Mouse (Mus musculus): ENCODE data around the gene Scamp1.
A peak's percentile ranks its signal among the peaks of the same experiment; 100 is the strongest.

The Scamp1 gene

GRCm38 (mm10) chr13:94177148-94177547 lies 108.5 kb downstream of the Scamp1 start:
- no peak for DNase-seq (ENCODE audit: low read depth)

GRCm38 (mm10) chr13:94175379-94176050 lies 110.1 kb downstream of the Scamp1 start:
- DNase-seq (ENCODE audit: low read depth), result no peak

- no peak for DNase-seq (ENCODE audit: low read depth)
Observed at GRCm38 (mm10) chr13:94174577-94175279, 110.9 kb downstream of the Scamp1 start.

GRCm38 (mm10) chr13:94173633-94174576 lies 111.8 kb downstream of the Scamp1 start:
- DNase-seq (ENCODE audit: low read depth), result no peak

GRCm38 (mm10) chr13:94172533-94173310 lies 112.9 kb downstream of the Scamp1 start:
- no peak for DNase-seq (ENCODE audit: low read depth)

- DNase-seq (ENCODE audit: low read depth), result no peak
Observed at GRCm38 (mm10) chr13:94171612-94172011, 114.0 kb downstream of the Scamp1 start.

GRCm38 (mm10) chr13:94169325-94169916 lies 116.2 kb downstream of the Scamp1 start:
- no peak for DNase-seq (ENCODE audit: low read depth)

GRCm38 (mm10) chr13:94168319-94168718 lies 117.3 kb downstream of the Scamp1 start:
- DNase-seq (ENCODE audit: low read depth), result no peak

GRCm38 (mm10) chr13:94164501-94164900 lies 121.2 kb downstream of the Scamp1 start:
- DNase-seq (ENCODE audit: low read depth), result no peak

- DNase-seq (ENCODE audit: low read depth), result no peak
Observed at GRCm38 (mm10) chr13:94159478-94160220, 126.0 kb downstream of the Scamp1 start.

- no peak for DNase-seq (ENCODE audit: low read depth)
Observed at GRCm38 (mm10) chr13:94158864-94159477, 126.7 kb downstream of the Scamp1 start.

- DNase-seq (ENCODE audit: low read depth), result no peak
Observed at GRCm38 (mm10) chr13:94155657-94156429, 129.8 kb downstream of the Scamp1 start.

GRCm38 (mm10) chr13:94154512-94155296 lies 131.0 kb downstream of the Scamp1 start:
- DNase-seq (ENCODE audit: low read depth), result peak; percentile 86

GRCm38 (mm10) chr13:94153658-94154057 lies 132.0 kb downstream of the Scamp1 start:
- no peak for DNase-seq (ENCODE audit: low read depth)

- no peak for DNase-seq (ENCODE audit: low read depth)
Observed at GRCm38 (mm10) chr13:94152836-94153235, 132.8 kb downstream of the Scamp1 start.

All from fibroblast of lung, adult 2 months (primary cell).